Mouse (Mus musculus) kidney, postnatal 25 days (tissue): ENCODE data around the gene Hivep3.

Source experiments
- DNase-seq, 2 experiments: peaks; one replicate each; pipeline ENCODE4 v3.0.0; 2021; ENCODE audit warnings: mixed read lengths in 2 of 2

The Hivep3 gene

GRCm38 (mm10) chr4:119977817-119978491, 244.4 kb downstream of the Hivep3 start:
- no peak for DNase-seq

- DNase-seq, result no peak
Measured at GRCm38 (mm10) chr4:119979238-119979829, 245.8 kb downstream of the Hivep3 start.

GRCm38 (mm10) chr4:119979918-119980317, 246.3 kb downstream of the Hivep3 start:
- no peak for DNase-seq

- no peak for DNase-seq
Measured at GRCm38 (mm10) chr4:119981047-119981720, 247.6 kb downstream of the Hivep3 start.

GRCm38 (mm10) chr4:119986065-119986464, 252.5 kb downstream of the Hivep3 start:
- no peak for DNase-seq

- DNase-seq, result no peak
Measured at GRCm38 (mm10) chr4:119986580-119987291, 253.2 kb downstream of the Hivep3 start.

- DNase-seq, result no peak
Measured at GRCm38 (mm10) chr4:119987376-119988087, 253.9 kb downstream of the Hivep3 start.

- DNase-seq, result no peak
Measured at GRCm38 (mm10) chr4:119989031-119989693, 255.6 kb downstream of the Hivep3 start.

GRCm38 (mm10) chr4:119990346-119990745, 256.8 kb downstream of the Hivep3 start:
- DNase-seq, result no peak

GRCm38 (mm10) chr4:119990841-119991240, 257.3 kb downstream of the Hivep3 start:
- DNase-seq, result no peak

- DNase-seq, result no peak
Measured at GRCm38 (mm10) chr4:119991758-119992157, 258.2 kb downstream of the Hivep3 start.

- no peak for DNase-seq
Measured at GRCm38 (mm10) chr4:119996377-119996776, 262.8 kb downstream of the Hivep3 start.

GRCm38 (mm10) chr4:119997351-119997750, 263.8 kb downstream of the Hivep3 start:
- peak; percentile 83 to 90 for DNase-seq

- no peak for DNase-seq
Measured at GRCm38 (mm10) chr4:119998911-119999310, 265.3 kb downstream of the Hivep3 start.

GRCm38 (mm10) chr4:120000881-120001280, 267.3 kb downstream of the Hivep3 start:
- no peak for DNase-seq

- DNase-seq, result peak in 1 of 2 experiments; percentile 13
Measured at GRCm38 (mm10) chr4:120003006-120003405, 269.4 kb downstream of the Hivep3 start.

GRCm38 (mm10) chr4:120006046-120006445, 272.5 kb downstream of the Hivep3 start:
- no peak for DNase-seq

- no peak for DNase-seq
Measured at GRCm38 (mm10) chr4:120007889-120008288, 274.3 kb downstream of the Hivep3 start.

GRCm38 (mm10) chr4:120009151-120009550, 275.6 kb downstream of the Hivep3 start:
- no peak for DNase-seq

GRCm38 (mm10) chr4:120011788-120012187, 278.2 kb downstream of the Hivep3 start:
- peak; percentile 45 to 76 for DNase-seq

- no peak for DNase-seq
Measured at GRCm38 (mm10) chr4:120012891-120013290, 279.3 kb downstream of the Hivep3 start.

- DNase-seq, result peak in 1 of 2 experiments; percentile 32
Measured at GRCm38 (mm10) chr4:120018426-120018825, 284.8 kb downstream of the Hivep3 start.
